Mouse (Mus musculus) erythroblast, embryonic 14.5 days (primary cell): ENCODE results near the gene Wfikkn1. TPM values are rescaled to one million over a fixed set of nuclear protein-coding genes. Genes with fewer than 3 reads are reported as not detected.
A peak's percentile ranks its signal among the peaks of the same experiment; 100 is the strongest.

ENCODE experiments used
- H3K27me3 ChIP-seq: 2 replicates; pipeline ENCODE4 v1.6.1; 2012; ENCODE audit warnings: inconsistent platforms; ENCODE audit not compliant: control insufficient read depth
- H3K36me3 ChIP-seq: 2 replicates; pipeline ENCODE4 v1.6.1; 2012; ENCODE audit warnings: mild to moderate bottlenecking, inconsistent platforms; ENCODE audit not compliant: control insufficient read depth
- H3K4me1 ChIP-seq: 2 replicates; pipeline ENCODE4 v1.6.1; 2012; ENCODE audit warnings: inconsistent platforms; ENCODE audit not compliant: control insufficient read depth
- H3K4me3 ChIP-seq: replicated peaks from 2 replicates; pipeline ENCODE3; 2012; ENCODE audit warnings: moderate library complexity, mild to moderate bottlenecking, inconsistent platforms
- H3K9me3 ChIP-seq: 2 replicates; pipeline ENCODE4 v1.6.1; 2012; ENCODE audit warnings: low read length, inconsistent platforms, mixed read lengths; ENCODE audit not compliant: control insufficient read depth
- GATA1 ChIP-seq: IDR thresholded peaks from 2 replicates; pipeline ENCODE4 v1.6.1; 2012; ENCODE audit warnings: low read length, inconsistent platforms, mixed read lengths
- TAL1 ChIP-seq: IDR thresholded peaks from 3 replicates; pipeline ENCODE4 v1.6.1; 2012; ENCODE audit warnings: low read length, inconsistent platforms, mixed read lengths
- polyA plus RNA-seq: library from polyadenylated mRNA; stranded (reverse); fragments of >175 nt; gene quantifications from 2 replicates; pipeline ENCODE4 v1.2.3, GENCODE M21; 2012

Gene Wfikkn1
- polyA plus RNA-seq, 1 experiment, result 0.17 TPM

DNA sequence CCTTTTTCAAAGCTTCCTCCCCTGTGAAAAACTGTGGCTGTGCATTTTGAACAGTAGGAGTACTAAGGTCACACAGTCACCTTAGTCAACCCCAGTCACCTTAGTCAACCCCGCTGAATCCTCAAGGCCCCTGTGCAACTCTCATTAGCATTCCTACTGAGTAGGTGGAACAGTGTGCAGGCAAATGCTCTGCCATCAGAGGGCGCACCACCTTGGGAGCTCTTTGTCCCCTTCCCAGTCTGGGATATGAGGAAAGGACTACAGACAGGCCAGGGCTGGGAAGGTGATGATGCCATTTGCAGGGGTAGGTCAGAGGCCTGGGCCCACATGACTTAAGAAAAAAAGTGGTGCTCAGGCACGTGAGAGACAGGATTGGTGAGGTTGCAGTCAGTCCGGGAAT lies 1.4 kb downstream of the Wfikkn1 start:
- no peaks in the 10 kb centered on the region for H3K9me3 ChIP-seq
- no peak for TF ChIP-seq GATA1
- no peak for TF ChIP-seq TAL1

DNA sequence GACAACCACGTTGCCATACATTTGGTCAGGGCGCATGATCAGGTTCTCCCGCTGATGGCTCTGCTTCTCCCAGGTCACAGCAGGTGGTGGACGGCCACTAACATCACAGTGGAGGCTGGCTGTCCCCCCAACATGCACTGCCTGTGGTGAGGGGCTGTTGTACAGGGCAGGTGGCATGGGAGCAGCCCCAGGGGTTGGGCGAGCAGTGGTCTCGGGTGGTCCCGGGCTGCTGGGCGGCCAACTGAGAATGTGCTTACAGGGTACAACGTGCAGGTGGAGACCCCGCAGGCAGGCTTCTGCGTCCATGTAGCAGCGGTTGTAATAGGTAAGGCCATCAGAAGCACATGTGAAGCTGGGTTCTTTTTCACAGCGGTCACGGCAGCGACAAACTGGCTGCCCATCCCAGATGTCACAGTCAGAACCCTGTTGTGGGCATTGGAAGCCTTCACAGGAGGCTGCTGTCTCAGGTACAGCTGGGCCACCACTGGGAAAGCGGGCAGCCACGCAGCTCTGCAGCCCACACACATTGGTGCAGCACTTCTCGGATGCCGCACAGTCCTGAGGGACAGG lies 2.0 kb downstream of the Wfikkn1 start:
- H3K36me3 ChIP-seq, result peaks cover 50% of the 10 kb centered on the region
- no peak for TF ChIP-seq GATA1
- no peak for TF ChIP-seq TAL1
- no peaks in the 10 kb centered on the region for H3K9me3 ChIP-seq
- H3K4me3 ChIP-seq, result no peak overlapping the region
- no peaks in the 10 kb centered on the region for H3K27me3 ChIP-seq
- H3K4me1 ChIP-seq, result peaks cover 63% of the 10 kb centered on the region

More for the DNA sequence above, 1.4 kb downstream of the Wfikkn1 start:
- H3K36me3 ChIP-seq, result peaks cover 56% of the 10 kb centered on the region
- H3K4me3 ChIP-seq, result no peak overlapping the region
- peaks cover 58% of the 10 kb centered on the region for H3K4me1 ChIP-seq
- no peaks in the 10 kb centered on the region for H3K27me3 ChIP-seq

DNA sequence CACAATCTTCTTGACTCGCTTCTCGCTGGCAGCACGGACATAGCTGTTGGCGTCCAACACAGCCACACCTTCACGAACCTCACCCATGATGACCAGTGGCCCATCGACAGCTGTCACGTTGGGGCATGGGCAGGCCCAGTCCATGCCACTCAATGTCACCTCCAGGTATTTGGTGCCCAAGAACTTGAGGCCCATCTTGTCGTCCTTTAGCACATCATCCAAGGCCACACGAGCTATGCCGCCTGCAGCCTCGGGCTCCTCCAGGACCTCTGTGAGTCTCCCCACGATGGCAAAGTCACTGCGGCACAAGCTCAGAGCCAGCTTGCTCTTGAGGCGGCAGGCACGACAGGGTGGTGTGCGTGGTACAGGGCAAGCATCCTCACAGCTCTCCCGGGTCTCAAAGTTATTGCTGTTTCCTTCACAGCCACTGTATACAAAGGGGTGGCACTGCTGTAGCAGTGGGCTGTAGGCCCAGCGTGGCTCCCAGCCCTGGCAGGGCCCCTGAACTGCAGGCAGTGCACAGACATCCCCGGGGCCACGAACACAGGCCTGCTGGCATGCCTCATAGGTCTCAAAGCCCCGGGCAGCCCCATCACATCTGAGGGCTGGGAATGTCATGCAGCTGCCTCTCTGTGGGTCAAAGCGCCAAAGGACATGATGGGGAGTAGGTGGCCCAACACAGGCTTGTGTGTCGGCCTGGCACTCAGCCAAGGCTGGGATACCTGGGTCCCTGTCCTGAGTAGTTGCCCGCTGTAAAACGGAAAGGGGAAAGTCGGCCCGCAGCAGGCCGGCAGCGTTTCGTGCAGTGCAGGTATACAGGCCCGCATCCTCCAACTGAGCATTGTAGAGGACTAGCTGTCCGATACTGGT lies 2.7 kb downstream of the Wfikkn1 start:
- no peaks in the 10 kb centered on the region for H3K27me3 ChIP-seq
- H3K4me3 ChIP-seq, result no peak overlapping the region
- H3K36me3 ChIP-seq, result peaks cover 43% of the 10 kb centered on the region
- peaks cover 65% of the 10 kb centered on the region for H3K4me1 ChIP-seq
- no peaks in the 10 kb centered on the region for H3K9me3 ChIP-seq
- TF ChIP-seq TAL1 (no peak), GATA1 (no peak)

GRCm38 (mm10) chr17:25877025-25877424 lies 3.6 kb downstream of the Wfikkn1 start:
- peaks cover 56% of the 10 kb centered on the region for H3K4me1 ChIP-seq

GRCm38 (mm10) chr17:25876347-25876915 lies 4.2 kb downstream of the Wfikkn1 start:
- Histone ChIP-seq H3K4me3 (peak overlapping the region; percentile 73), H3K4me1 (peaks cover 53% of the 10 kb centered on the region), H3K36me3 (peaks cover 31% of the 10 kb centered on the region), H3K9me3 (no peaks in the 10 kb centered on the region), H3K27me3 (no peaks in the 10 kb centered on the region)
- no peak for TF ChIP-seq TAL1
- TF ChIP-seq GATA1, result no peak

More at GRCm38 (mm10) chr17:25877025-25877424, 3.6 kb downstream of the Wfikkn1 start:
- Histone ChIP-seq H3K4me3 (no peak overlapping the region), H3K27me3 (no peaks in the 10 kb centered on the region), H3K36me3 (peaks cover 34% of the 10 kb centered on the region), H3K9me3 (no peaks in the 10 kb centered on the region)
- TF ChIP-seq GATA1 (no peak), TAL1 (no peak)

DNA sequence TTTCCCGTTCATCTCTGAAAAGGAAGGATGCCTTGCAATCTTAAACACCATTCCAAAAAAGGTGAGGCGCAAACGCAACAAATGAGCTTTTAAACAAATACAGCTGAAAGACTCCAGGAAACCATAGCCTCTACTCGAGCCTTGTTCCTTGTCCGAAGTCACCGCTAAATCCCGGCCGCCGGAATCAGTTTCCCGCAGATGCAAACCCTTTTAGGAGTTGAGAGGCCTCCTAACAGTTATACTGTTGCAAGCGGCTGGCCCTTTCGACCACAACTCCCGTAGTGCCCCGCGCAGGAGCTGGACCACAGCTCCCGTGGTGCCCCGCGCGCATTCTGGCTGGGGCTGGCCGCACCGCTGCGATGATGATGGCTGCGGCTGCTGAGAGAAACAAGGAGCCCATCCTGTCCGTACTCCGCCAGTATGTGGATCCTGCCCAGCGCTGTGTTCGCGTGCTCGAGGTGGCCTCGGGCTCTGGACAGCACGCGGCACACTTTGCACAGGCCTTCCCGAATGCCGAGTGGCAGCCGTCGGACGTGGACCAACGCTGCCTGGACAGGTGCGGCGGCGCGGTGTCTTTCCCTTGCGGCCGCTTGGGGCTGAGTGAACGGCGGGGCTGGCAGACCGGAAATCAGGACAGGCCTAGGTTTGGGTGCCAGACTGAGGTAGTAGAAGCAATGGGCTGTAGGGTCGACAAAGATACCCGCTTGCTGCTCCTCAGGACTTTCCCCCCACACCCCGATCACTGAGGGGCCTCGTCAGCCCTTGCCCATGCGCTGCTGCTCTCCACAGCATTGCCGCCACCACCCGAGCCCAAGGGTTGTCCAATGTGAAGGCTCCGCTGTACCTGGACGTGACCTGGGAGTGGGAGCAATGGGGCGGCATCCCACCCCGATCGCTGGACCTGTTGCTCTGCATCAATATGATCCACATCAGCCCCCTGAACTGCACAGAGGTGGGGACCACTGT lies 5.2 kb downstream of the Wfikkn1 start:
- no peaks in the 10 kb centered on the region for H3K9me3 ChIP-seq
- peak overlapping the region; percentile 73 for H3K4me3 ChIP-seq
- H3K4me1 ChIP-seq, result peaks cover 47% of the 10 kb centered on the region
- peaks cover 29% of the 10 kb centered on the region for H3K36me3 ChIP-seq
- TF ChIP-seq TAL1 (no peak), GATA1 (no peak)
- H3K27me3 ChIP-seq, result no peaks in the 10 kb centered on the region

DNA sequence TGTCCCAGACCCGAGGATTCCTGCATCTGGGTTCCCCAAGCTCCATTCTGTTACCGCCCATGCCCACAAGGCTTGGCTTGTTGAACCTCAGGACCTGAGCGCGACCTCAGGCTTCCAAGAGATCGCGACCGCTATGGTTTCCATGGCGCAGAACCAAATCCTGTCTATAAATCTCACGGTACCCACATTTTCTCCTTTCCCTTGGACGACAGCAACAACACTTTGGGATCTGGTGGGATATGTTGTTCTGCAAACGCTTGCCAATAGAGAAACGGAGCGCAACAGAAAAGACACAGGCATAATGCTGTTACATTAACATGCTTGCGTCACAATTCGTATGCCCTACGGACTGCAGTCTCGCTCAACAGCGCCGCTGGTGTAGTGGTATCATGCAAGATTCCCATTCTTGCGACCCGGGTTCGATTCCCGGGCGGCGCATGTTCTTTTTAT lies 5.9 kb downstream of the Wfikkn1 start, which contains the start of gene Mettl26:
TSS of gene Mettl26 (plus strand) at position 354 of the 450 bp plus-strand sequence.
- peaks cover 27% of the 10 kb centered on the region for H3K36me3 ChIP-seq
- TF ChIP-seq TAL1, result no peak
- TF ChIP-seq GATA1, result no peak
- H3K27me3 ChIP-seq, result no peaks in the 10 kb centered on the region
- no peaks in the 10 kb centered on the region for H3K9me3 ChIP-seq
- H3K4me1 ChIP-seq, result peaks cover 47% of the 10 kb centered on the region
- peak within 1 kb of the TSS; percentile 73 for H3K4me3 ChIP-seq

- no peaks in the 10 kb centered on the region for H3K27me3 ChIP-seq
- H3K9me3 ChIP-seq, result no peaks in the 10 kb centered on the region
- H3K4me3 ChIP-seq, result peak overlapping the region; percentile 73
- H3K36me3 ChIP-seq, result peaks cover 22% of the 10 kb centered on the region
- H3K4me1 ChIP-seq, result peaks cover 47% of the 10 kb centered on the region
- TF ChIP-seq TAL1 (no peak), GATA1 (no peak)
Measured at GRCm38 (mm10) chr17:25874148-25874720, 6.4 kb downstream of the Wfikkn1 start.
